Mouse (Mus musculus) layer of hippocampus, adult 11-12 months (tissue): ENCODE measurements at regions not wholly inside any gene's neighbourhood (a gene's known extent, or its start where the extent isn't known, plus 50 kb on each side); places are given as distances from the start of the nearest gene placed in this dataset.
"Not testable (repeated sequence)": the region's sequence is repeated elsewhere in the genome, so short reads cannot be mapped to it uniquely, and the experiment has no call there.

Experiments
- DNase-seq: peaks from one replicate; pipeline ENCODE4 v3.0.0; 2022; ENCODE audit warnings: low spot score

DNA sequence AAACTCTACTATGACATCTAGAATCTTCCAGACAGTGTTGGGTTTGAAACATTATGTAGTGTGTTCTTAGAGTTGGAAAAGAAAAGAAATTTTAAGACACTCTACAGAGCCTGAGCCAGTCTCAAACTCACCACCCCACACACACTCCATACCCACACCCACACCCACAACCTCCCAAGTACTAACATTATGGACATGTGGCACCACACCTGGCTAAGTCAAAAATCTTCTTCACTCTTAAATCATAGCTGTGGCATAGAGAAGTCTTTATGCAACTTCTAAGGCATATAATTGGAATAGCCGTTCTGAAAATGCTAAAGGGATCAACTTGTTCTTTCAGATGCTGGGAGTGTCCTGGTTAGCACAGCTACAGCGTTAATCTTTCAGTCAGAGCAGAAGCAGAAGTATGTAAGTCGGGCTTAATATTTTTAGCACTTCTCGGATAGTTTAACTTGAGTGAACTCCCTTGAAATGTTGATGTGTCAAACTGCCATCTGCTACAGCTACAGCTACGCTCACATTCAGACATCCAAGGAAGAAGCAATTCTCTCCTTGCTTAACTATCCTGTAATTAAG is 68.6 kb upstream of the Creb1 start:
- DNase-seq: no peak

DNA sequence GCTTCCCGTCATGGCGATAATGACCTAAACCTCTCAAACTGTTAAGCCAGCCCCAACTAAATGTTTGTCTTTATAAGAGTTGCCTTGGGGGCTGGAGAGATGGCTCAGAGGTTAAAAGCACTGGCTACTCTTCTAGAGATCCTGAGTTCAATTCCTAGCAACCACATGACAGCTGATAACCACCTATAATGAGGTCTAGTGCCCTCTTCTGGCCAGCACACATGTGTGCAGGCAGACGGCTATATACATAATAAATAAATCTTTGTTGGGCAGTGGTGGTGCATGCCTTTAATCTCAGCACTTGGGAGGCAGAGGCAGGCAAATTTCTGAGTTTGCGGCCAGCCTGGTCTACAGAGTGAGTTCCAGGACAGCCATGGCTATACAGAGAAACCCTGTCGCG is 70.8 kb upstream of the Creb1 start:
- DNase-seq: not testable (repeated sequence)

DNA sequence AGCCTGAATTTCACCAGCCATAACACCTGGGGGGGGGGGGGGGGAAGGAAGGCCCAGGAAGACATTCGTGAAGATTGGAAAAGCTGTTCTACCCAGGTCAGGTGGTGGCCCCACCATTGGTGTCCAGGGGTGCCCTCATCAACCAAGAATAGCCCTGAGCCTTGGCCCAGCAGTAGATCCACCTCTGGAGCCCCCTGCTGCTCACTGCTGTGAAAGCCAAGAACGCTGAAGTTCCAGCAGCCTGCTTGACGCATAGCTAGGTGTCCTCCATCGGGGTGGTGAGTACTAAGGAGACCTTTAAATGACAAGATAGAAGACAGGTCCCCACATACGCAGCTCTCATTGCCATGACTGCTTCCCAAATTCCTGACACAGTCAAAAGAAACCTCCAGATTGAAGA is 74.6 kb upstream of the Creb1 start:
- no peak for DNase-seq

DNA sequence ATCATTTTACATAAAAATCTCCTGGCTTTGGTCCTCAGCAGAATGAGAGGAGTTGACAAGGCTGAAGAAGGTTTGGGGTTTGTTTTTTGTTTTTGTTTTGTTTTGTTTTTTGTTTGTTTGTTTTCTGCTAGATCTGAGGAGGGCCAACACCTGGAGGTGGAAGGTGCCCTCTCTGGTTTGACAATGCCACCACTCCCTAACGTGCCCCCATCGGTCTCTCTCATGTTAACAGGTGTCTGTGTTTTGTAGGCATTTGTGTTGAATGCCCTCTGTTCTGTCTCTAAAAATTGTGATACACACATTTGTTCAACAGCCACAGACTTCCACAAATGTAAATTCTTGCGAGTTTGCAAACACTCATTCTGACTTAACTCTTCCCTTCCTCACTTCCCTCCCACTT is 83.3 kb upstream of the Creb1 start:
- DNase-seq: no peak

DNA sequence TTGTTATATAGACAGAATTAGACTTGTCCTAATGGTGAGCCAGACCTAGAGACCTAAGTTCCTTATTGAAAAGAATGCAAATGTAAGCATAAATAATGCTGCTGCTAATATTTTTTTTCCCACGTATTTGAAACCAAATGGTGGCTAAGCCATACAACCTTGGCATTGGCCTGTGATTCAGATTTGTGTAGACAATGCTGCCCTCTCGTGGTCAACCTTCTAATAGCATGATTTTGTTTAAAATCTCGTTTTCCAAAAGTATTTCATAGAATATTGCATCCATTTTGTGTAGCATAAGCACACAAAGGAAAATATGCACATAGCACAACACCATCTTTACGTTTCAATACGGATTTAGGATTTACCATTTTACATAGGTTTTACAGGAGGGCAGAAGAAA is 84.4 kb upstream of the Creb1 start:
- DNase-seq: peak; percentile 86

DNA sequence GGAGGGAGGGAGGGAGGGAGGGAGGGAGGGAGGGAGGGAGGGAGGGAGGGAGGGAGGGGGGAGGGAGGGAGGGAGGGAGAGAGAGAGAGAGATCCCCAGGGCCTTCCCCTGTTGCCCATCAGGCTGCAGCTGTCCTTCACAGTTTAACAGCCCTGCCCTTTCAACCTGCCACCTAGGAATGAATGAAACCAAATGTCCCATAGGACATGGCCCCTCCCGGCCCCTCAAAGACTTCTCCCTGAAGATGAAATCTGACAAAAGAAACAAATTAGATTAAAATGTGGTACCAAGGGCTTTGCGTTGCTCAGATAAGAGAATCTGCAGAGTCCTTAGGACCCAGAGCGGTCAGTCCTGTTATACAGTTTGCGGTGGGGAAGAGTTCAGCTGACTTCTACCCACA is 86.0 kb upstream of the Creb1 start:
- no peak for DNase-seq

DNA sequence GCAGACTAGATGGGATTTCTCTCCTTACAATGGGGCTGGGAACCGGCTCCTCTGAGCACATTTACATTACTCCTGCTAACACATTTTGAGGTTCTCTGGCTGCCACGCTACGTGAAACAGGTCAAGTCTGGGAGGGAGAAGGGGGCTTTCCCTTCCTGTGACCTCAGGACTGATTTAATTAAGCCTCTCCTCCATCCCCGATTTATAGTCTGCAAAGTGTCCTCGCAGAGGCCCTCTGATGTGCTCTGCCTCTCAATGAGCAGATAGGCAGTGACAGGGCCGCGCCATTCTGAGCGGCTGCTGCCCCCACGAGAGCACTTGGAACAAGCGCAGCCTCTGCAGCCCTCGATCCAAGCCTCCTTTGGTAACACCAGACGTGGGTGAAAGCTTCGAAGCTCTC is 86.5 kb upstream of the Creb1 start:
- DNase-seq: peak; percentile 89

DNA sequence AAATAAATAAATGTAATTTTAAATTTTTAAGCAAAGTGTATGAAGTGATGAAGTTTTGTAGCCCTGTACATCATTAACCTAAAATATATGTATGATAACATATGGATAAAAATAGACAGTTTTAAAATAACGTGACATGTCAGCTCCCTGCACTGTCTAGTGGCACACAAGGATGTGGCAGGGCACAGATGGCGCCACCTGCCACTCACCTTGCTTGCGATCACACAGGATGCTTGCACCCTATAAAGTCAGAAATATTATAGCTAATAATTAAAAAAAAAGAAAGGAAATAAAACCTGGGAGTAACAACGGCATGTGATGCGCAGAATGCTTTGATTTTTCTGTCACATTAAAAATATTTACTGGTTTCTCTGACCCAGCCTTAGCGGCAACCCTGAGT is 89.0 kb upstream of the Creb1 start:
- no peak for DNase-seq

DNA sequence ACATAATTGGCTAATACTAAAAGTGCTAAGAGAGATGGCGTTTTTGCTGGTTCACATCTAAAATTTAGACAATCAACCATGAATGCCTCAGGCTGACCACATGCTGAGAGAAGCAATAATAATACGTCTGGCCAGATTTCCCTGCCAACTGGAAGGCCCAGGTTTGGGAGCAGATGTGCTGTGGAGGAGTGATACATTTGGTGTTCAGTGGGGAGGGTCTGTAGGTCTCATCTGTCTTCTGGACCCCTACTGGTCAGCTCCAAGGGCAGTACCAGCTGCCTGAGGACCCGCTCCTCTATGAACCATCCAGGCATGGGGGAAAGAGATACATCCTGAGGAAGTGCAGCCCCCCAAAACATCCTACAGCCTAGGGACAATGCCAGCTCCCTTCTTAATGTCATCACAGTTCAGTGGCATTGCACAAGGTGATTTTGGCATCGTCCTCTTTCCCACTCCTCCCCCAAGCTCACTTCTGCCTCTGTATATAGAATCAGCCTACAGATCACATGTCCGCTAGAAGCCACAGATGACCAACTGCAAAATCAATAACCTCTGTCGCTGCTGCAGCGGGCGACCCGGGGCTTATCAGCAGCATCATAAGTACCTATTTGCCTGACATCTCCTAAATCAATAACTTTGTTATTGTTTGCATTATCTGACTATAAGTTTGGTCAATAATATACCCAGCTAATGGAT is 90.1 kb upstream of the Creb1 start:
- no peak for DNase-seq

DNA sequence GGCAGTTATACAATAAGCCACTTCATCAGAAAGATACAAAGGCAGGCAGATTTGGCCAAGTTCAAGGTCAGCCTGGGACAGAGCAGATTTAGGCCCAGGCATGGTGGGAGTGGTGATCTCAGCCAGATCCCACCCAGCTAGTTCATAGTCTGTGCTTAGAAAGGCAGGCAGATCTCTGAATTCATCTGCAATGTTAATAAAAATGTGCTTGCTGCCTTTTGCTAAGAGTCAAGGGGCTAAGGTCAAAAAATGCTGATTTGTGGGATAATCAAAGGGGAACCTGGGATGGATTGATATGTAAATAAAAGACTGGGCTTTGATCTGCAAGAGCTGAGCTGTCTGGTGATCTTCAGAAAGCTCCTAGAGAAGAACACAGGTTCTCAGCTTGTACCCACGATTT is 109.2 kb upstream of the Creb1 start:
- DNase-seq: no peak

DNA sequence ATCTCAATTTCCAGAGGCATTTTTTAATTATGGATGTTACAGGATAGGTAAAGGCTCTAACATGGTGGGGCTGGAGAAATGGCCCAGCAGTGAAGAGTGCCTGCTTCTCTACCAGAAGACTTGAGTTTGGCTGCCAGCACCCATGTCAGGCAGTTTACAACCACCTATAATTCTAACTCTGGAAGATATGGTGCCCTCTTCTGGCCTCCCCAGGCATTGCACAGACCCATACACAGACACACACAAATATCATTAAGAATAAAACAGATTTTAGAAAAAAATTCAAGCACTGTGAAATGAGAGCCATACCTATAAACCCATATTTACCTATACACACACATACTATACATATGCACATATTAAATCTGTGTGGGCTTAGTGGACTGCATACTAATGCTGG is 113.9 kb upstream of the Creb1 start:
- no peak for DNase-seq

DNA sequence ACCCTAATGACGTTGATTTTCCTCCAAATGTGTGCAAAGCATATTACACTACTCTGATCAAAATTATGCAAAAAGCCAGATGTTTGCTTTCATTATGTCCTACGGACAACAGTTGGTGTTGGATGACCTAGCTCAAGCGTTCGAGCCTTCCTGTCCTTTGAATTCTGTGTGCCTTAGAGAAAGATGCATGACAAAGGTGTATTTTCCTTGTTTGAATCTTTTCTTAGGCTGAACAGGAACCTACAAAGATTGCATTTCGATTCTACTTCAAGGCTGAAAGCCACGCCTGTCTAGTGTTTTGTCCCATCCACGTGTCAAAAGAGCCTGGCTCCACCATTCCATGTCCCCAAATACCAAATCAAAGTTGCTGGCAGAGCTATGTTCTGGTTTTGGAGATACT is 116.5 kb upstream of the Creb1 start:
- DNase-seq: no peak

DNA sequence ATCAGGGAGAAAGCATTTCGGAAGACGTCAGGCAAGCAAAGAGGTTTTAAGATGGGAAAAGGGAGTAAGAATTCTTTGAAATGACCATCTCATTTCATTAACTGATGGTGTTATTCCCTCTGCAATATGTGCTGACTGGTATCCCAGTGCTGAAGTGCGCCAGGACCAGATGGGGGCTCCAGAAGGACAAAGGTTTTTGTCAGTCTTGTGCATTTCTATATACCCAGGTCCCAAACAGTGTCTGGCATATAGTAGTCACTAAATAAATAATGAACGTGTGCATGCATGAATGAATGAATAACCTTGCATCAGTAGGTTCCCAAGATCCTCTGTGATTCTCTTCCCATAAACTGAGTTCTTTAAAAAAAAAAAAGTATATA is 119.3 kb upstream of the Creb1 start:
- no peak for DNase-seq

DNA sequence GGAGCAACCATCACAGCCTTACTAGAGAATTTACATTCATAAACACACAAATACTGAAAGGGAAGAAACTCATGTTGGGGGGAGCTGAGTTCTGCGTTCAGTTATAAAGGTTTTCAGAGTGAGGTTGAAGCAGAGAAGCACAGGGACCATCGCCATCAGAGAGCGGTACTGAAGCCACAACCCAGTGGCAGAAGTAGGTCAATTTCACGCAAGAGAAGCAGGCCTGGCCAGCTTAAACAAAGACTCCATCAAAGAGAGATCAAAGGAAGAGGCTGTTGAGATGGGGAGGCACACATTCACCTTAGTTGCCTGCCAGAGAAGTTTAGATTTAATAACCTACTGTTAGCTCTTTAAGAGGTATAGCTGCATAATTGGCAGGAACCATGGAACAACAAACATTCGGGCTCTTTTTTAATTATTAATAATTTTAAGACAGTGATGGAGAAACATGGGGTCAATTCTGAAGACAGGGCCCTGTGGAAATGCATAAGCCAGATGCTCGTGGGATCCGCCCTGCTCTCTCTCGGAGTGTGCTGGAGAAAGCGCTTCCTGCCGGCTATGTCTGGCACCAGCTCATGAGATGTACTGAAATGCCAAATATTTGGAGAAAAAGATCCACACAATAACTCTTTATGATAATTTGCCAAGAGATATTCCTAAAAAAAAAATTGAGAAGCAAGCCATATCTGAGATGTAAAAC is 119.8 kb upstream of the Creb1 start:
- no peak for DNase-seq

DNA sequence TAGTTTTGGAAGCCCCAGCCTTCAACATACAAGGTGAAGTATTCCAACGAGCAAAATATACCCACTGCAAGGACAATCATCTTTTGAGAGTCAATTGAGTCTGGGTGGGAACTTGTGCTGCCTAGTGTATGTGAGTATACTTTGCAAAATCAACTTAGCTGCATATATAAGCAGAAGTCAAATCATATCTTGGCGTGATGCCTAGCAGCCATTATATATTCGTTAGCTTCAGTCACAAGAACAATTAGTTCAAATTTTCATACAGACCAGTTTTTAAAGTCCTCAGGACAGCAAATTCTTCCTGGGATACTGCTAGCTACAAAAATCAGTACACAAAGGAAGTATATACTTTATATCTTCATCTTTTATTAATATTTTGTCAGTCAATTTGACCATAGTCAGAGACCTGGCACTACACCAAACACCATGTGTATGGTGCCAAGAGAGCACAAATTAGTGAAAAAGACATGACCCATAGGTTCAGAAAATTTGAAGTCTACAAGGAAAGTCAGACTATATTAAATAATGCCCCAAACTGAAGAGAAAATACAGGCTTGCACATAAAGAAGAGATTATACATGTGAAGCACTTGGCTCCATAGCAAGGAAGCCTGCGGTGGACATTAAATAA is 120.5 kb upstream of the Creb1 start:
- no peak for DNase-seq

DNA sequence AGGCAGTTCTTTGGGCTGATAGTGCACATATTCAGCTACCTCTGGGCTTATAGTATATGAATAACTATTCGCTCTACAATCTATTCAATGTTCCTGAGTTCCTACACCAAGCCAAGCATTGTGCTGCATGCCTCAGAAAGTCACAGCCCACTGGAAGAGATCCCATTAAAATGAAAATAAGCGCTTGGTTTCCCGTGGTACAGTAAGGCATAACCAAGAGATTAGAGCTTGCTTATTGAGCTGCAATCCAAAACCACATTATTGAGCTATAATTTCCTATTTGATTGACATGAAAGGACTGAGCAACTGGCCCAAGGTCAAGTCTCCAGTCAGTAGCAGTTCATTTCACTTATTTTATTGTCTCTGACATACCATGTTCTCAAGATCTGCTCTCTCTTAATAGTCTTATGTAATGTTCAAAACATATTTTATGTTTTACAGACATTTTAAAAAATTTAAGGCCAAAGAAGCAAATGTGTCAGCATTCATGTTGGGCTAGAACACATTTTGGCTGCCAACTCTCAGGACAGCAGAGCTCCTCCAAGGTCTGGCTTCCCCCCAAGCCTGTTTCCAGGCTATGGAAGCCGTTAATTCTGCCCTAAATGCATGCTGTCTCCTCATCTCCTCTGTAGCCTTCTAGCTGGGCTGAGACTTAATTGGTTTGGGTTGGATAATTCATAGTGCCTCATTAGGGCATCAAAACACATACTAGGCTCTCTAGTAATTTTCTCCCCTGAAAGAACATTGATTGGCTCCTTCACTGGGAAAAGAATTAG is 123.5 kb upstream of the Creb1 start:
- DNase-seq: peak; percentile 19

DNA sequence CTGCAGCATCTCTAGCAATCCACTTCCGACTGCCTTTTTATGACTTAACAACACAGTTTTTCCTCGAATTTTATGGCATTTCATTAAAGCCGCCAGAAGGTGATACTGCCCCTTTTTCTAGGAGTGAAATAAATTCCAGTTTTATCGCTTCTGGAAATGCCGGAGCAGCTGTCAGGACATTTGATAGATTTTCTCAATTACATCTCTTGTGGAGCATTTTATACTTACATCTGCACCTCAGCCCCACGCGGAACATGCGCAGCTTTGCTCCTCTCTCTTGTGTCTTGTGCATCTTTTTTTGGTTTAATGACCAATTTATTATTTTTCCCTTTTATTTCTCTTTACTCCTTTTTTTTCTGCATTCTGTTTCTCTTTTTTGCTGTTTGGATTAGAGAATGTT is 140.9 kb upstream of the Creb1 start:
- no peak for DNase-seq

DNA sequence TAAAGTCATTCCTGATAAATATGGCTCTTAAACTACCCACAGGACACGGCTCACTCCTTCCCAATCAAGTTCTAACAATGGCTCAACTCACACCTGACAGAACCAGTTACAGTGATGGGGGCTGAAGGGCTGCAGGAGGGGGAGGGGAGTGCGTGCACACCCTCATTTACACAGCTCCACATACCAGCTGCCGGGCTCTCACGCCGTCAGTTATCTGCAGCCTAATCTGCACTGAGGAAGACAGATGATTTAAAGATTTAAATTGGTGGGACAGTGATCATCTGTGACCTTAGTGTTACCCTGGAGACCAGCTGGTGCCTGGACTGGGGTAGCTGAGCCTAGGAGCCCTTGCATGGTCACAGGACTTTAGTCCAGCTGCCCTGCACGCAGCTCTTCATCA is 151.2 kb upstream of the Creb1 start:
- DNase-seq: no peak

DNA sequence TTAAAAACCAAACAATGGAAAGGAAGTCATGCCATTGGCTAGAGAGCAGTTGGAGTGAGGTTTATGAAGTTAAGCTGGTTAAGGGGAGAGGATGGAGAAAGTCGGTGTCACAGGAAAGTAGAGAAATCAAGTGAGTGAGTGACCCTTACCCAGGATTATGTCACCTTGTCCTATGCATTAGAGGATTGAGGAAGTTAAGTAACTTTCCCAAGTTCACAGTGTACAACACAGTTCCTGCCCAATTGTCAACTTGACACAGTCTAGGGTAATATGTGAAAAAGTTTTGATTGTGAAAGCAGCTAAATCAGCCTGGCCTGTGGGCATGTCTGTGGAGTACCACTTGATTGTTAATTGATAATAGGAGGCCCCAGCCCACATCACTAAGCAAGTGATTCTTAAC is 156.0 kb upstream of the Creb1 start:
- DNase-seq: not testable (repeated sequence)

DNA sequence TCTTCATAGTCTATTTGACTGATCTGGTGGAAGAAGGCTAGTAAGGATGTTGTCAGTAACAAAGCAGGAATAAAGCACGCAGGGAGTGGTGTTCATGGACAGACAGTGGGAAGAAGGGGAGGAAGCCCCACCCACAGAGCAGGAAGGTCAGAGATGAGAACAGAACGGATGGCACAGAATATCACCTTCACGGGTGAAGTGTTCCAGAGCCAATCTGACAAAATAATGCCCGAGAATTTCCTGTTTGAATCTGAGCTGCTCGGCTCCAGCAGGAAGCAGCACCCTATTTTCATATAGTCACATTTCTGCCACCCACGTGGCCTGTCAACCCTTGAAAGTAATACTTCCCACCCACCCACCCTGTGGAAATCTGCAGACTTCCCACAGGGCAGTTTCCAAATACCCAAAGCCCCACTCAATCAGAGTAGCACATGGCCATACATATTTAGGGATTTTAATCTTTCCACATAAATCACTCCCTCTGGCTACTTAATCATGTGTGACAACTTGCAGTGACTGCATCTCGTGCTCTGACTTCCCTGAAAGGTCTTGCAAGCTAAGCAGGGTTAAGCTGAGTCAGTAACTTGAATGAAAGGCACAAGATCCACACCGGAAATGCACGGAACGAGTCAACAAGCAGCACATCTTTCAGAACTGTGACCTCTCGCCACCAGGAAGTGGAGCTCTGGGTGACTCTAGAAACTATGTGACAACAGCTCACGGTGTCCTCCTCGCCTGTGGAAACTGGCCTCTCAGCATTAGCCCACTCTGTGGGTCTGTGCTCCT is 158.0 kb upstream of the Creb1 start:
- DNase-seq: no peak

DNA sequence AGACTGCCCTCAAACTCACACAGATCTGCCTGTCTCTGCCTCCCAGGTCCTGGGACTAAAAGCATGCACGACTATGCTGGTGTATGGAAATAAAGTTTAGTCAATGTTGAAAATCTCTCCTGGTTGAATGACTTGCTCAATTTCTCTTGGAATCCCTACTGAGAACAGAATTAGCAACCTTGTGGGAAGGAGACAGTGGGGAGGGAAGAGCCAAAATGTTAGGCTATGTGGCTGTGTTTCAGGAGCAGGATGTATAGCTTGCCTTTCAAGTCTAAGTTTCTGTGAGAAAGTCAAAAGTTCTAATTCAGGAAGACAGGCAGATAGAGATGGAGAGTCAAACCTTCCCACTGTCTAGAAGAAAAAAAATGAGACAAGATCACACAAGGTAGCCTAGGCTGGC is 168.3 kb upstream of the Creb1 start:
- no peak for DNase-seq
